Comparison of ENCODE assay signal across 10 mouse cellular contexts in genomic region chr11:99141600-99141999, GRCm38 (mm10). TPM values are rescaled to one million over a fixed set of nuclear protein-coding genes. Genes with fewer than 3 reads are reported as not detected.
A peak's percentile ranks its signal among the peaks of the same experiment; 100 is the strongest.
DNase-seq lines count a peak whose midpoint lies in the region; ATAC-seq lines count a peak whose summit lies in the region.
"Had no signal": no experiment of that assay in that cellular context is flagged by ENCODE, and none has a peak within 500 bp of the region (broad histone marks: within the 10 kb centered on the region; RNA-seq: fewer than 3 reads in every experiment).

No protein-coding gene starts in this region.

- no peaks in the 10 kb centered on the region for H3K27me3 ChIP-seq in kidney, embryonic 16.5 days (ENCODE audit: insufficient read depth, low read length)
- no peaks in the 10 kb centered on the region for H3K27me3 ChIP-seq in embryonic facial prominence, embryonic 13.5 days
- no peaks in the 10 kb centered on the region for H3K27me3 ChIP-seq in midbrain, embryonic 16.5 days (ENCODE audit: control insufficient read depth, insufficient read depth, low read depth, low read length)
- H3K27me3 ChIP-seq in hindbrain, embryonic 13.5 days = no peaks in the 10 kb centered on the region
- H3K27me3 ChIP-seq: forebrain, embryonic 12.5 days; neural tube, embryonic 12.5 days had no signal

- no peak overlapping the region for H3K27ac ChIP-seq in kidney, embryonic 16.5 days (ENCODE audit: low read length)
- H3K27ac ChIP-seq in embryonic facial prominence, embryonic 13.5 days = peak overlapping the region; percentile 67
- H3K27ac ChIP-seq in midbrain, embryonic 16.5 days (ENCODE audit: low read length) = no peak overlapping the region
- H3K27ac ChIP-seq in hindbrain, embryonic 13.5 days = no peak overlapping the region
- H3K27ac ChIP-seq: neural tube, embryonic 12.5 days had no signal

- H3K9me3 ChIP-seq in kidney, embryonic 16.5 days (ENCODE audit: low read length) = no peaks in the 10 kb centered on the region
- H3K9me3 ChIP-seq in embryonic facial prominence, embryonic 13.5 days = no peaks in the 10 kb centered on the region
- no peaks in the 10 kb centered on the region for H3K9me3 ChIP-seq in midbrain, embryonic 16.5 days (replicated peaks; ENCODE audit: control insufficient read depth, low read length, poor library complexity, severe bottlenecking)
- no peaks in the 10 kb centered on the region for H3K9me3 ChIP-seq in hindbrain, embryonic 13.5 days
- H3K9me3 ChIP-seq: forebrain, embryonic 12.5 days; neural tube, embryonic 12.5 days had no signal

- no peaks in the 10 kb centered on the region for H3K36me3 ChIP-seq in kidney, embryonic 16.5 days (ENCODE audit: insufficient read depth, low read length)
- H3K36me3 ChIP-seq in embryonic facial prominence, embryonic 13.5 days = no peaks in the 10 kb centered on the region
- H3K36me3 ChIP-seq in midbrain, embryonic 16.5 days (ENCODE audit: control insufficient read depth, insufficient read depth, low read length) = no peaks in the 10 kb centered on the region
- H3K36me3 ChIP-seq in hindbrain, embryonic 13.5 days = no peaks in the 10 kb centered on the region
- H3K36me3 ChIP-seq: forebrain, embryonic 12.5 days; neural tube, embryonic 12.5 days had no signal

- WGBS in kidney, embryonic 16.5 days = 67% methylated on average over 7 of the region's 7 CpGs
- WGBS in embryonic facial prominence, embryonic 13.5 days = 48% methylated on average over 7 of the region's 7 CpGs
- 74% methylated on average over 7 of the region's 7 CpGs for WGBS in midbrain, embryonic 16.5 days
- 70% methylated on average over 7 of the region's 7 CpGs for WGBS in hindbrain, embryonic 13.5 days

- H3K4me1 ChIP-seq in kidney, embryonic 16.5 days (ENCODE audit: insufficient read depth, low read length) = peaks cover 18% of the 10 kb centered on the region
- peaks cover 53% of the 10 kb centered on the region for H3K4me1 ChIP-seq in embryonic facial prominence, embryonic 13.5 days
- H3K4me1 ChIP-seq in midbrain, embryonic 16.5 days (ENCODE audit: control insufficient read depth, insufficient read depth, low read length) = no peaks in the 10 kb centered on the region
- H3K4me1 ChIP-seq in hindbrain, embryonic 13.5 days (replicated peaks) = peaks cover 15% of the 10 kb centered on the region
- H3K4me1 ChIP-seq: neural tube, embryonic 12.5 days had no signal

- H3K9ac ChIP-seq in kidney, embryonic 16.5 days (replicated peaks; ENCODE audit: low read length) = no peak overlapping the region
- H3K9ac ChIP-seq in embryonic facial prominence, embryonic 13.5 days = peak overlapping the region; percentile 40; the same call in 1 of the 2 replicates
- H3K9ac ChIP-seq in midbrain, embryonic 16.5 days (ENCODE audit: low read depth, low read length) = no peak overlapping the region
- no peak overlapping the region for H3K9ac ChIP-seq in hindbrain, embryonic 13.5 days
- H3K9ac ChIP-seq: forebrain, embryonic 12.5 days; neural tube, embryonic 12.5 days had no signal

- no peak overlapping the region for H3K4me2 ChIP-seq in kidney, embryonic 16.5 days (replicated peaks; ENCODE audit: low read depth, low read length)
- no peak overlapping the region for H3K4me2 ChIP-seq in embryonic facial prominence, embryonic 13.5 days
- H3K4me2 ChIP-seq in midbrain, embryonic 16.5 days (ENCODE audit: low read length) = no peak overlapping the region
- H3K4me2 ChIP-seq in hindbrain, embryonic 13.5 days = no peak overlapping the region
- H3K4me2 ChIP-seq: forebrain, embryonic 12.5 days; neural tube, embryonic 12.5 days had no signal

- no peak overlapping the region for H3K4me3 ChIP-seq in kidney, embryonic 16.5 days (ENCODE audit: low read length)
- H3K4me3 ChIP-seq in embryonic facial prominence, embryonic 13.5 days = no peak overlapping the region
- no peak overlapping the region for H3K4me3 ChIP-seq in midbrain, embryonic 16.5 days (ENCODE audit: low read depth, low read length)
- H3K4me3 ChIP-seq in hindbrain, embryonic 13.5 days = no peak overlapping the region
- H3K4me3 ChIP-seq: forebrain, embryonic 12.5 days; neural tube, embryonic 12.5 days had no signal

- no peak for ATAC-seq in kidney, embryonic 16.5 days (ENCODE audit: low FRiP score, low TSS enrichment)
- no peak for ATAC-seq in embryonic facial prominence, embryonic 13.5 days (ENCODE audit: insufficient number of reproducible peaks, insufficient read depth, low FRiP score, low TSS enrichment, low read depth)
- ATAC-seq in midbrain, embryonic 16.5 days = no peak
- ATAC-seq in hindbrain, embryonic 13.5 days (ENCODE audit: low FRiP score) = no peak

- DNase-seq in kidney, postnatal 14 days = peak; percentile 46
- peak; percentile 90 for DNase-seq in R1 (ENCODE audit: low read depth, low spot score)
- DNase-seq in lung, postnatal 14 days = peak; percentile 65
- no peak for DNase-seq in frontal cortex, postnatal 14 days (ENCODE audit: low spot score in 2 of 2)

RNA-seq across cellular contexts. Expression of gene Ccr7, which starts 13.3 kb away (rescaled TPM):
- polyA plus RNA-seq in kidney, embryonic 16.5 days (2015; fragmentation: Nextera tagmentation; extraction: Ambion mirVana) = 0.19 and 0.41 TPM in 2 replicates
- 0.30 and 0.69 TPM in 2 replicates for polyA plus RNA-seq in embryonic facial prominence, embryonic 13.5 days (2015; fragmentation: Nextera tagmentation; extraction: Ambion mirVana)
- 0.15 TPM in 1 of 2 replicates, not detected in the other for polyA plus RNA-seq in midbrain, embryonic 16.5 days (2015; fragmentation: Nextera tagmentation; extraction: Ambion mirVana)
- not detected in 2 replicates for polyA plus RNA-seq in hindbrain, embryonic 13.5 days (2015; fragmentation: Nextera tagmentation; extraction: Ambion mirVana)
- polyA plus RNA-seq: forebrain, embryonic 12.5 days had no signal

RNA-seq across cellular contexts. Expression of gene Tns4, which starts 52.5 kb away (rescaled TPM):
- 0.17 and 0.22 TPM in 2 replicates for polyA plus RNA-seq in kidney, embryonic 16.5 days (2015; fragmentation: Nextera tagmentation; extraction: Ambion mirVana)
- 0.53 and 0.73 TPM in 2 replicates for polyA plus RNA-seq in embryonic facial prominence, embryonic 13.5 days (2015; fragmentation: Nextera tagmentation; extraction: Ambion mirVana)
- 0.04 and 0.09 TPM in 2 replicates for polyA plus RNA-seq in midbrain, embryonic 16.5 days (2015; fragmentation: Nextera tagmentation; extraction: Ambion mirVana)
- 0.17 and 0.19 TPM in 2 replicates for polyA plus RNA-seq in hindbrain, embryonic 13.5 days (2015; fragmentation: Nextera tagmentation; extraction: Ambion mirVana)

Comparison
In these comparisons a context has a peak if more than half of its experiments do, and no peak if none do; other contexts are left out.
1. DNase-seq: peak in kidney, postnatal 14 days (single experiment), R1 (single experiment) and lung, postnatal 14 days (single experiment); none in frontal cortex, postnatal 14 days (0 of 2).